Mouse (Mus musculus) gastrocnemius, postnatal 36 days (tissue): ENCODE results near the gene Fam163b. TPM values are rescaled to one million over a fixed set of nuclear protein-coding genes. Genes with fewer than 3 reads are reported as not detected.

Experiments used
- total RNA-seq, 2 experiments: library from RNA; stranded (reverse); gene quantifications; 2 replicates each; pipeline ENCODE4 v1.2.3; 2021

The Fam163b gene
- total RNA-seq, 2 experiments from 2014 or later = not detected

Other genes with a start within 250 kb of the Fam163b start
- gene Surf6, start 239.6 kb downstream of the Fam163b start, total RNA-seq = 10 to 100 TPM in 1 of 2 experiments, 1 to 10 TPM in 1; 9.1 to 11.1 TPM
- gene Med22, start 231.8 kb downstream of the Fam163b start, total RNA-seq = 10 to 100 TPM; 14.4 to 17.2 TPM
- gene Rpl7a, start 231.7 kb downstream of the Fam163b start, total RNA-seq = 100 to 1,000 TPM; 206 to 267 TPM
- 10 to 100 TPM; 10.7 to 12.3 TPM for gene Surf2, start 226.1 kb downstream of the Fam163b start, total RNA-seq
- gene Surf1, start 226.0 kb downstream of the Fam163b start, total RNA-seq = 10 to 100 TPM; 35.5 to 38.8 TPM
- 10 to 100 TPM; 66.4 to 71.4 TPM for gene Surf4, start 208.6 kb downstream of the Fam163b start, total RNA-seq
- not detected for gene Stkld1, start 208.4 kb downstream of the Fam163b start, total RNA-seq
- gene Rexo4, start 178.1 kb downstream of the Fam163b start, total RNA-seq = 10 to 100 TPM; 13.6 to 17.1 TPM
- not detected for gene Adamts13, start 169.1 kb downstream of the Fam163b start, total RNA-seq
- 10 to 100 TPM; 27.0 to 30.6 TPM for gene Cacfd1, start 132.6 kb downstream of the Fam163b start, total RNA-seq
- gene Slc2a6, start 114.5 kb downstream of the Fam163b start, total RNA-seq = not detected
- gene Mymk, start 70.3 kb downstream of the Fam163b start, total RNA-seq = 1 to 10 TPM; 2.0 to 5.7 TPM
- 10 to 100 TPM in 1 of 2 experiments, 1 to 10 TPM in 1; 7.7 to 10.4 TPM for gene Adamtsl2, start 63.1 kb downstream of the Fam163b start, total RNA-seq
- gene Dbh, start 22.7 kb upstream of the Fam163b start, total RNA-seq = not detected
- gene Sardh, start 105.8 kb upstream of the Fam163b start, total RNA-seq = 1 to 10 TPM in 1 of 2 experiments, under 1 TPM in 1; 0.82 to 1.4 TPM